Mouse (Mus musculus): ENCODE results near the gene Lmo2. TPM values are rescaled to one million over a fixed set of nuclear protein-coding genes. Genes with fewer than 3 reads are reported as not detected.

Lmo2 gene
- polyA plus RNA-seq, 1 experiment: not detected

- no peaks in the 10 kb centered on the region for H3K79me3 ChIP-seq (ENCODE audit: low read depth)
- no peak overlapping the region for H3ac ChIP-seq (ENCODE audit: control insufficient read depth, insufficient read length, low read depth)
- no peaks in the 10 kb centered on the region for H3K36me3 ChIP-seq (ENCODE audit: control insufficient read depth, insufficient read depth)
- no peak for TF ChIP-seq FOSL1 (IDR thresholded peaks at IDR 0.05; ENCODE audit: insufficient read depth, low read length, poor library complexity, severe bottlenecking)
- no peak for TF ChIP-seq MAX (IDR thresholded peaks at IDR 0.05)
- TF ChIP-seq USF1 (IDR thresholded peaks at IDR 0.05; ENCODE audit: low read depth): no peak
- no peak for TF ChIP-seq MYOD1 (IDR thresholded peaks at IDR 0.05; ENCODE audit: control insufficient read depth, insufficient read length, low read depth)
- no peak for TF ChIP-seq MYOG (IDR thresholded peaks at IDR 0.05; ENCODE audit: control insufficient read depth, extremely low read depth, insufficient read length)
- TF ChIP-seq CTCF (IDR thresholded peaks at IDR 0.05; ENCODE audit: control insufficient read depth, insufficient read depth, insufficient read length): no peak
- no peak for TF ChIP-seq CEBPB (IDR thresholded peaks at IDR 0.05; ENCODE audit: low read depth)
- H3K79me2 ChIP-seq (ENCODE audit: control insufficient read depth, insufficient read depth): no peaks in the 10 kb centered on the region
- H3K27me3 ChIP-seq (ENCODE audit: control insufficient read depth, insufficient read depth, insufficient read length): peaks cover 59% of the 10 kb centered on the region
- H3K4me3 ChIP-seq (ENCODE audit: insufficient read depth, poor library complexity, severe bottlenecking): no peak overlapping the region
Measured at GRCm38 (mm10) chr2:103956867-103957266, 919 bp upstream of the Lmo2 start.

GRCm38 (mm10) chr2:103958634-103959033 is 848 bp downstream of the Lmo2 start:
- H3K27me3 ChIP-seq (ENCODE audit: control insufficient read depth, insufficient read depth, insufficient read length): peaks cover 61% of the 10 kb centered on the region
- no peaks in the 10 kb centered on the region for H3K79me3 ChIP-seq (ENCODE audit: low read depth)
- H3K4me3 ChIP-seq (ENCODE audit: insufficient read depth, poor library complexity, severe bottlenecking): no peak overlapping the region
- no peaks in the 10 kb centered on the region for H3K36me3 ChIP-seq (ENCODE audit: control insufficient read depth, insufficient read depth)
- H3K79me2 ChIP-seq (ENCODE audit: control insufficient read depth, insufficient read depth): no peaks in the 10 kb centered on the region
- no peak for TF ChIP-seq MAX (IDR thresholded peaks at IDR 0.05)
- TF ChIP-seq MYOD1 (IDR thresholded peaks at IDR 0.05; ENCODE audit: control insufficient read depth, insufficient read length, low read depth): no peak
- no peak for TF ChIP-seq CTCF (IDR thresholded peaks at IDR 0.05; ENCODE audit: control insufficient read depth, insufficient read depth, insufficient read length)
- no peak for TF ChIP-seq CEBPB (IDR thresholded peaks at IDR 0.05; ENCODE audit: low read depth)
- TF ChIP-seq MYOG (IDR thresholded peaks at IDR 0.05; ENCODE audit: control insufficient read depth, extremely low read depth, insufficient read length): no peak
- TF ChIP-seq USF1 (IDR thresholded peaks at IDR 0.05; ENCODE audit: low read depth): no peak
- TF ChIP-seq FOSL1 (IDR thresholded peaks at IDR 0.05; ENCODE audit: insufficient read depth, low read length, poor library complexity, severe bottlenecking): no peak
- no peak overlapping the region for H3ac ChIP-seq (ENCODE audit: control insufficient read depth, insufficient read length, low read depth)

GRCm38 (mm10) chr2:103959066-103959465 is 1.3 kb downstream of the Lmo2 start:
- no peaks in the 10 kb centered on the region for H3K36me3 ChIP-seq (ENCODE audit: control insufficient read depth, insufficient read depth)
- TF ChIP-seq CEBPB (IDR thresholded peaks at IDR 0.05; ENCODE audit: low read depth) (no peak), MAX (IDR thresholded peaks at IDR 0.05) (no peak), MYOG (IDR thresholded peaks at IDR 0.05; ENCODE audit: control insufficient read depth, extremely low read depth, insufficient read length) (no peak), MYOD1 (IDR thresholded peaks at IDR 0.05; ENCODE audit: control insufficient read depth, insufficient read length, low read depth) (no peak), USF1 (IDR thresholded peaks at IDR 0.05; ENCODE audit: low read depth) (no peak), FOSL1 (IDR thresholded peaks at IDR 0.05; ENCODE audit: insufficient read depth, low read length, poor library complexity, severe bottlenecking) (no peak)

GRCm38 (mm10) chr2:103959574-103959973 is 1.8 kb downstream of the Lmo2 start:
- H3K79me2 ChIP-seq (ENCODE audit: control insufficient read depth, insufficient read depth): no peaks in the 10 kb centered on the region

More at GRCm38 (mm10) chr2:103959066-103959465, 1.3 kb downstream of the Lmo2 start:
- no peak overlapping the region for H3K4me3 ChIP-seq (ENCODE audit: insufficient read depth, poor library complexity, severe bottlenecking)
- no peak overlapping the region for H3ac ChIP-seq (ENCODE audit: control insufficient read depth, insufficient read length, low read depth)
- H3K79me3 ChIP-seq (ENCODE audit: low read depth): no peaks in the 10 kb centered on the region
- H3K79me2 ChIP-seq (ENCODE audit: control insufficient read depth, insufficient read depth): no peaks in the 10 kb centered on the region
- H3K27me3 ChIP-seq (ENCODE audit: control insufficient read depth, insufficient read depth, insufficient read length): peaks cover 56% of the 10 kb centered on the region

GRCm38 (mm10) chr2:103962349-103962748 is 4.6 kb downstream of the Lmo2 start:
- Histone ChIP-seq H3K27me3 (ENCODE audit: control insufficient read depth, insufficient read depth, insufficient read length) (peaks cover 54% of the 10 kb centered on the region), H3K79me2 (ENCODE audit: control insufficient read depth, insufficient read depth) (no peaks in the 10 kb centered on the region), H3K4me3 (ENCODE audit: insufficient read depth, poor library complexity, severe bottlenecking) (no peak overlapping the region), H3K79me3 (ENCODE audit: low read depth) (no peaks in the 10 kb centered on the region), H3ac (ENCODE audit: control insufficient read depth, insufficient read length, low read depth) (no peak overlapping the region), H3K36me3 (ENCODE audit: control insufficient read depth, insufficient read depth) (no peaks in the 10 kb centered on the region)
- TF ChIP-seq CTCF (IDR thresholded peaks at IDR 0.05; ENCODE audit: control insufficient read depth, insufficient read depth, insufficient read length): no peak
- no peak for TF ChIP-seq USF1 (IDR thresholded peaks at IDR 0.05; ENCODE audit: low read depth)
- TF ChIP-seq MAX (IDR thresholded peaks at IDR 0.05): no peak
- TF ChIP-seq MYOG (IDR thresholded peaks at IDR 0.05; ENCODE audit: control insufficient read depth, extremely low read depth, insufficient read length): no peak
- no peak for TF ChIP-seq FOSL1 (IDR thresholded peaks at IDR 0.05; ENCODE audit: insufficient read depth, low read length, poor library complexity, severe bottlenecking)
- no peak for TF ChIP-seq CEBPB (IDR thresholded peaks at IDR 0.05; ENCODE audit: low read depth)
- TF ChIP-seq MYOD1 (IDR thresholded peaks at IDR 0.05; ENCODE audit: control insufficient read depth, insufficient read length, low read depth): no peak

More at GRCm38 (mm10) chr2:103959574-103959973, 1.8 kb downstream of the Lmo2 start:
- Histone ChIP-seq H3K4me3 (ENCODE audit: insufficient read depth, poor library complexity, severe bottlenecking) (no peak overlapping the region), H3K27me3 (ENCODE audit: control insufficient read depth, insufficient read depth, insufficient read length) (peaks cover 55% of the 10 kb centered on the region), H3K79me3 (ENCODE audit: low read depth) (no peaks in the 10 kb centered on the region), H3ac (ENCODE audit: control insufficient read depth, insufficient read length, low read depth) (no peak overlapping the region), H3K36me3 (ENCODE audit: control insufficient read depth, insufficient read depth) (no peaks in the 10 kb centered on the region)
- TF ChIP-seq MAX (IDR thresholded peaks at IDR 0.05): no peak
- TF ChIP-seq CEBPB (IDR thresholded peaks at IDR 0.05; ENCODE audit: low read depth): no peak
- TF ChIP-seq FOSL1 (IDR thresholded peaks at IDR 0.05; ENCODE audit: insufficient read depth, low read length, poor library complexity, severe bottlenecking): no peak
- TF ChIP-seq USF1 (IDR thresholded peaks at IDR 0.05; ENCODE audit: low read depth): no peak
- no peak for TF ChIP-seq CTCF (IDR thresholded peaks at IDR 0.05; ENCODE audit: control insufficient read depth, insufficient read depth, insufficient read length)
- no peak for TF ChIP-seq MYOG (IDR thresholded peaks at IDR 0.05; ENCODE audit: control insufficient read depth, extremely low read depth, insufficient read length)
- TF ChIP-seq MYOD1 (IDR thresholded peaks at IDR 0.05; ENCODE audit: control insufficient read depth, insufficient read length, low read depth): no peak

GRCm38 (mm10) chr2:103965391-103965790 is 7.6 kb downstream of the Lmo2 start:
- Histone ChIP-seq H3K27me3 (ENCODE audit: control insufficient read depth, insufficient read depth, insufficient read length) (peaks cover 68% of the 10 kb centered on the region), H3K4me3 (ENCODE audit: insufficient read depth, poor library complexity, severe bottlenecking) (no peak overlapping the region), H3K79me3 (ENCODE audit: low read depth) (no peaks in the 10 kb centered on the region), H3K79me2 (ENCODE audit: control insufficient read depth, insufficient read depth) (no peaks in the 10 kb centered on the region), H3ac (ENCODE audit: control insufficient read depth, insufficient read length, low read depth) (no peak overlapping the region), H3K36me3 (ENCODE audit: control insufficient read depth, insufficient read depth) (no peaks in the 10 kb centered on the region)
- TF ChIP-seq FOSL1 (IDR thresholded peaks at IDR 0.05; ENCODE audit: insufficient read depth, low read length, poor library complexity, severe bottlenecking): no peak
- TF ChIP-seq CTCF (IDR thresholded peaks at IDR 0.05; ENCODE audit: control insufficient read depth, insufficient read depth, insufficient read length): no peak
- no peak for TF ChIP-seq MAX (IDR thresholded peaks at IDR 0.05)
- TF ChIP-seq USF1 (IDR thresholded peaks at IDR 0.05; ENCODE audit: low read depth): no peak
